In the genomic region with DNA sequence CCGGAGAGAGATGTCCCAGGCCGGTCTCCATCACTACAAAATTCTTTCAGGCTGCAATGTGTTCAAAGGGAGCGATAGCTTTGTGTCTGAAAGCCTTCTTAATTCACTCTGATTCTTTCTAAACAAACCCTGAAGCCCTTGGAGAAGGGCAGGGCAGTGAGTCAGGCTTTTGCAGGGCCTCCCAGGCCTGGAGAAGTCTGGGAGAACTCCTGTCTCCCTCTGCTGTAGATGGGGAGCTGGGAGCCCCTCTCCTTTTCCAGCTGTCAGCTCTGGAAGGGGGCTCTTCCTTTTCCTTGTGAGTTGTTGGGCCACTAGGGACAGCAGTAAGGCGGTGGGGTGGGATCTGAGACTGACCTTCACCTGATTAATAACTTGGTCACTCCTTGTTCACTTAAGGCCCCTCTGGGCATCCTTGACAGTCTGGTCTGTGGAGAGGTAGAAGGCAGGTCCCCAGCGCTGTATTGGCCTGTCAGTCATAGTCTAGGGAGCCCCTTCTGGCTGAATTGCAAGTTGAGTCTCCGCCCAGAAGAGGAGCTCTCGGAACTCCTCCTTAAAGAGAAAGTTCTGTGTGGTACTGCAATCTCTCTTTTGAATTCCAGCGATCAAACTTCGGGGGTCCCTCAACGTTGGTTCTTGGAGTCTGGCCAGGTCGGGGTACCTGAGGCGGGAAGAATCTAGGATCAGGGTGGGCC, we compare ENCODE assay signal across 8 mouse cellular contexts. TPM values are rescaled to one million over a fixed set of nuclear protein-coding genes. Genes with fewer than 3 reads are reported as not detected.
DNase-seq lines count a peak whose midpoint lies in the region; ATAC-seq lines count a peak whose summit lies in the region.

No protein-coding gene starts in this region.

- H3K9me3 ChIP-seq in heart, embryonic 16.5 days (replicated peaks; ENCODE audit: control insufficient read depth, low read length) = no peaks in the 10 kb centered on the region
- H3K9me3 ChIP-seq in limb, embryonic 15.5 days = no peaks in the 10 kb centered on the region
- no peaks in the 10 kb centered on the region for H3K9me3 ChIP-seq in neural tube, embryonic 13.5 days

- H3K36me3 ChIP-seq in heart, embryonic 16.5 days (ENCODE audit: control insufficient read depth, insufficient read depth) = no peaks in the 10 kb centered on the region
- H3K36me3 ChIP-seq in limb, embryonic 15.5 days = no peaks in the 10 kb centered on the region
- H3K36me3 ChIP-seq in neural tube, embryonic 13.5 days = no peaks in the 10 kb centered on the region

- H3K4me1 ChIP-seq in brown adipose tissue, adult 24 weeks (ENCODE audit: control insufficient read depth, insufficient read depth, insufficient read length, low read length) = peaks cover 2% of the 10 kb centered on the region; the same call in 1 of the 2 replicates
- peaks cover 9% of the 10 kb centered on the region; the same call in 1 of the 2 replicates for H3K4me1 ChIP-seq in heart, embryonic 16.5 days (ENCODE audit: control insufficient read depth, insufficient read depth, low read length)
- H3K4me1 ChIP-seq in limb, embryonic 15.5 days = peaks cover 64% of the 10 kb centered on the region
- H3K4me1 ChIP-seq in neural tube, embryonic 13.5 days (replicated peaks) = peaks cover 43% of the 10 kb centered on the region

- DNase-seq in layer of hippocampus, adult 11-12 months (ENCODE audit: low spot score) = peak; percentile 18
- no peak for DNase-seq in layer of hippocampus, adult 9-10 months (ENCODE audit: low spot score)
- no peak for DNase-seq in ovary, postnatal 36 days (ENCODE audit: low spot score)

- H3K4me2 ChIP-seq in heart, embryonic 16.5 days (ENCODE audit: low read depth, low read length) = peak overlapping the region; percentile 97
- H3K4me2 ChIP-seq in limb, embryonic 15.5 days = peak overlapping the region; percentile 80
- H3K4me2 ChIP-seq in neural tube, embryonic 13.5 days = peak overlapping the region; percentile 75

- no peaks in the 10 kb centered on the region for H3K27me3 ChIP-seq in heart, embryonic 16.5 days (ENCODE audit: control insufficient read depth, insufficient read depth, low read length)
- no peaks in the 10 kb centered on the region for H3K27me3 ChIP-seq in limb, embryonic 15.5 days
- peaks cover 33% of the 10 kb centered on the region for H3K27me3 ChIP-seq in neural tube, embryonic 13.5 days

- H3K4me3 ChIP-seq in brown adipose tissue, adult 24 weeks (ENCODE audit: insufficient read depth, low read depth, low read length) = peak overlapping the region; percentile 73
- H3K4me3 ChIP-seq in heart, embryonic 16.5 days (ENCODE audit: low read length) = peak overlapping the region; percentile 73
- peak overlapping the region; percentile 72 for H3K4me3 ChIP-seq in limb, embryonic 15.5 days
- peak overlapping the region; percentile 48 for H3K4me3 ChIP-seq in neural tube, embryonic 13.5 days

- peak overlapping the region; percentile 47; the same call in 1 of the 2 replicates for H3K27ac ChIP-seq in brown adipose tissue, adult 24 weeks (replicated peaks; ENCODE audit: low read depth, low read length)
- peak overlapping the region; percentile 66 for H3K27ac ChIP-seq in heart, embryonic 16.5 days (ENCODE audit: low read length)
- H3K27ac ChIP-seq in limb, embryonic 15.5 days = peak overlapping the region; percentile 98
- peak overlapping the region; percentile 68 for H3K27ac ChIP-seq in neural tube, embryonic 13.5 days (replicated peaks)

- peak; percentile 70 for ATAC-seq in heart, embryonic 16.5 days (replicated peaks; ENCODE audit: extremely low read depth, insufficient read depth, low FRiP score)
- peak; percentile 77 for ATAC-seq in limb, embryonic 15.5 days (ENCODE audit: insufficient number of reproducible peaks, low FRiP score, low TSS enrichment, low read depth)
- peak; percentile 81 for ATAC-seq in neural tube, embryonic 13.5 days (ENCODE audit: low read depth)
- no peak for ATAC-seq in cerebellum, adult (ENCODE audit: insufficient number of reproducible peaks, low FRiP score, low TSS enrichment)

- peak overlapping the region; percentile 83 for H3K9ac ChIP-seq in heart, embryonic 16.5 days (ENCODE audit: low read length)
- H3K9ac ChIP-seq in limb, embryonic 15.5 days = peak overlapping the region; percentile 94
- H3K9ac ChIP-seq in neural tube, embryonic 13.5 days = peak overlapping the region; percentile 66

- 12% methylated on average over 12 of the region's 12 CpGs for WGBS in heart, embryonic 16.5 days
- WGBS in limb, embryonic 15.5 days = 10% methylated on average over 12 of the region's 12 CpGs
- WGBS in neural tube, embryonic 13.5 days = 8% methylated on average over 12 of the region's 12 CpGs

RNA-seq across cellular contexts. Expression of gene Col5a1, which starts 0.6 kb away (rescaled TPM):
- polyA plus RNA-seq in brown adipose tissue, adult 24 weeks (2012; ENCODE audit: insufficient read depth, insufficient read length, missing spikeins) = 10.2 and 12.4 TPM in 2 replicates
- polyA plus RNA-seq in heart, embryonic 16.5 days (2015; fragmentation: Nextera tagmentation; extraction: Ambion mirVana) = 71.2 and 73.7 TPM in 2 replicates
- 259 and 273 TPM in 2 replicates for polyA plus RNA-seq in limb, embryonic 15.5 days (2015; fragmentation: Nextera tagmentation; extraction: Ambion mirVana)
- polyA plus RNA-seq in neural tube, embryonic 13.5 days (2015; fragmentation: Nextera tagmentation; extraction: Ambion mirVana) = 25.8 and 27.4 TPM in 2 replicates

Comparison
In these comparisons a context has a peak if more than half of its experiments do, and no peak if none do; other contexts are left out.
1. H3K27ac ChIP-seq: peak in every context shown above with its lines; median percentile 98 in limb, embryonic 15.5 days; 68 in neural tube, embryonic 13.5 days; 66 in heart, embryonic 16.5 days; 47 in brown adipose tissue, adult 24 weeks.